Mouse (Mus musculus): ENCODE data around the gene Sec61g. TPM values are rescaled to one million over a fixed set of nuclear protein-coding genes. Genes with fewer than 3 reads are reported as not detected.

Sec61g gene
- polyA plus RNA-seq, 1 experiment = 42.1 TPM

Other genes with a start within 250 kb of the Sec61g start
- 9.1 and 10.4 TPM in 2 replicates for gene Egfr, start 243.7 kb upstream of the Sec61g start, polyA plus RNA-seq (2012; rRNA removed)